Mouse (Mus musculus) midbrain, embryonic 11.5 days (tissue): ENCODE data around the gene Disp1. TPM values are rescaled to one million over a fixed set of nuclear protein-coding genes. Genes with fewer than 3 reads are reported as not detected.

ENCODE experiments used
- ATAC-seq: fragments of 200-750 bp; cut with Nextera tagmentation; 2 replicates; pipeline ENCODE4 v1.8.0; 2017; ENCODE audit warnings: moderate TSS enrichment, moderate library complexity; ENCODE audit not compliant: low FRiP score
- DNase-seq: peaks from one replicate; pipeline ENCODE4 v3.0.0; 2015; ENCODE audit warnings: low spot score; ENCODE audit errors: missing footprints
- H3K27ac ChIP-seq: fragments of 300-500 bp; sonication (generic); 2 replicates; pipeline ENCODE4 v1.5.1; 2014; ENCODE audit warnings: low read depth, low read length
- H3K27me3 ChIP-seq: fragments of 300-500 bp; sonication (generic); 2 replicates; pipeline ENCODE4 v1.6.1; 2014; ENCODE audit warnings: mild to moderate bottlenecking, low read length, moderate library complexity, mixed read lengths; ENCODE audit not compliant: control insufficient read depth, insufficient read depth
- H3K36me3 ChIP-seq: fragments of 300-500 bp; sonication (generic); 2 replicates; pipeline ENCODE4 v1.6.1; 2014; ENCODE audit warnings: mild to moderate bottlenecking, low read length, moderate library complexity, mixed read lengths; ENCODE audit not compliant: control insufficient read depth, insufficient read depth
- H3K4me1 ChIP-seq: fragments of 300-500 bp; sonication (generic); 2 replicates; pipeline ENCODE4 v1.6.1; 2014; ENCODE audit warnings: low read length; ENCODE audit not compliant: control insufficient read depth, insufficient read depth
- H3K4me2 ChIP-seq: fragments of 300-500 bp; sonication (generic); 2 replicates; pipeline ENCODE4 v1.6.1; 2014; ENCODE audit warnings: mild to moderate bottlenecking, moderate library complexity
- H3K4me3 ChIP-seq: fragments of 300-500 bp; sonication (generic); 2 replicates; pipeline ENCODE4 v1.5.1; 2014; ENCODE audit warnings: low read depth, low read length
- H3K9ac ChIP-seq: fragments of 300-500 bp; sonication (generic); 2 replicates; pipeline ENCODE4 v1.6.1; 2014; ENCODE audit warnings: low read length
- H3K9me3 ChIP-seq: fragments of 300-500 bp; sonication (generic); 2 replicates; pipeline ENCODE4 v1.6.1; 2016; ENCODE audit warnings: low read length; ENCODE audit not compliant: control insufficient read depth
- WGBS: fragments of 180-500 bp; shearing (Covaris S2); extraction: QIAGEN DNeasy Blood & Tissue Kit; methylation state at CpG from one replicate; pipeline ENCODE4 v1.1.7; 2014; 5-methylcytosine and 5-hydroxymethylcytosine counted together
- polyA plus RNA-seq: library from polyadenylated mRNA; unstranded; fragments of >200 nt; fragmentation: Nextera tagmentation; extraction: Ambion mirVana; gene quantifications from 2 replicates; pipeline ENCODE4 v1.2.1, GENCODE M21; 2014

Gene Disp1
- polyA plus RNA-seq, 1 experiment from 2014 or later = 8.8 TPM

DNA sequence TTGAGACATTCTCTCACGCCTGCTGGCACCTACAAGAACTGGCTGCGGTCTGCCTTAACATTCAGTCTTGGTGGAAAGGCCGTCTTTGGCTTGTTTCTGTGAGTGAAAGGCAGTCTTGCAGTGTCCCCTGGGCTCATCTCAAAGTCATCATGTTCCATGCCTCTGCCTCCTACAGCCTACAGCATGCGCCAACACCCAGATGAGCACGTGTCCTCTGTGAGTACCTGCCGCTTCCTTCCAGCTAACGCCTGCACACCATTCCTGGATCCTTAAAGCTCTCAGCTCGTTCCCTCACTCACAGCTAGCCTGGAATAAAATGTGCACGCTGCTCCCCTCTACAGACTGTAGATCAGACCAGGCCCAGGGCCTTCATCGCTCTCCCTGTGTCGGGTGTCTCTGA is 60.3 kb downstream of the Disp1 start:
- ATAC-seq = no peak
- Histone ChIP-seq H3K9ac (no peak overlapping the region), H3K9me3 (no peaks in the 10 kb centered on the region)

DNA sequence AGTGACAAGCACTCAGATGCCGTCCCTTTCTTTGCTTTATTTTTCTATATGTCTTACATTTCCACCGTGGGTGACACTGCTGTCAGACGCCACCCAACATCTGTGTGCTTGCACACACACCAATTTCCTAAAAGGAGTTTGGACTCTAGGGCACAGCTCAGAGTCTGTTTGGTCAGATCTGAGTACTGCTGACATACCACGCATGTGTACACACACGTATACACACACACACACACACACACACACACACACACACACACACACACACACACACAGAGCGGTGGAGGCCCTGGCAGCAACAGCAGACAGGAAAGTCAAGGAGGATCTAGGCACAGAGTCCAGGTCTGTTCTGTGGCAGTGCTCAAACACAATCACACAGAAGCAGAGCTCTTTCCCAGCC is 61.1 kb downstream of the Disp1 start:
- Histone ChIP-seq H3K4me2 (no peak overlapping the region), H3K27ac (no peak overlapping the region), H3K36me3 (no peaks in the 10 kb centered on the region), H3K9me3 (no peaks in the 10 kb centered on the region), H3K27me3 (no peaks in the 10 kb centered on the region), H3K4me3 (no peak overlapping the region), H3K4me1 (no peaks in the 10 kb centered on the region; the same call in 1 of the 2 replicates), H3K9ac (no peak overlapping the region)
- ATAC-seq = no peak
- DNase-seq = peak; percentile 10
- WGBS = 93% methylated on average over 6 of the region's 6 CpGs

More for the DNA sequence above, 60.3 kb downstream of the Disp1 start:
- H3K4me3 ChIP-seq = no peak overlapping the region
- peak; percentile 14 for DNase-seq
- H3K4me1 ChIP-seq = no peaks in the 10 kb centered on the region; the same call in 1 of the 2 replicates
- no peaks in the 10 kb centered on the region for H3K36me3 ChIP-seq
- 92% methylated on average over 11 of the region's 11 CpGs for WGBS
- H3K27me3 ChIP-seq = no peaks in the 10 kb centered on the region
- H3K27ac ChIP-seq = no peak overlapping the region
- no peak overlapping the region for H3K4me2 ChIP-seq

DNA sequence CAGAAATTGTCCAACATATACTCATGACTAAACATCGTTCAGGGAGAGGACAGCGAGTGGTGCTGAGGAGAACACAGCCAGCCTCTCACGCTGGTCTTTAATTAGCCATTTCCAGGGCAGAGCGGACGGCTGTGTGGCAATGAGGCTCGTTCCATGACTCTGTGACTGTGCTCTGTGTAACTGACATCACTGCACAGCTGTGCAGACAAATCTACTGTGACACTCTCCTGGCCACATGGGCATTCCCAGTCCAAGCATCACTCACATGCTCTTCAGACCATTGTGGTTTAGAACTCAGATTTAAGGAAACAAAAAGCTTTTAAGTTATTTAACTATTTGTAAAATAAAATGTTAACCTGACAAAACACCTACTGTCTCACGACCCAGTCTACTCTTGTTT is 62.1 kb downstream of the Disp1 start:
- no peak for ATAC-seq
- Histone ChIP-seq H3K9me3 (no peaks in the 10 kb centered on the region), H3K27me3 (no peaks in the 10 kb centered on the region), H3K4me1 (peaks cover 7% of the 10 kb centered on the region), H3K36me3 (no peaks in the 10 kb centered on the region), H3K9ac (no peak overlapping the region), H3K27ac (no peak overlapping the region), H3K4me2 (no peak overlapping the region), H3K4me3 (no peak overlapping the region)
- peak; percentile 37 for DNase-seq
- WGBS = 86% methylated on average over 7 of the region's 7 CpGs

DNA sequence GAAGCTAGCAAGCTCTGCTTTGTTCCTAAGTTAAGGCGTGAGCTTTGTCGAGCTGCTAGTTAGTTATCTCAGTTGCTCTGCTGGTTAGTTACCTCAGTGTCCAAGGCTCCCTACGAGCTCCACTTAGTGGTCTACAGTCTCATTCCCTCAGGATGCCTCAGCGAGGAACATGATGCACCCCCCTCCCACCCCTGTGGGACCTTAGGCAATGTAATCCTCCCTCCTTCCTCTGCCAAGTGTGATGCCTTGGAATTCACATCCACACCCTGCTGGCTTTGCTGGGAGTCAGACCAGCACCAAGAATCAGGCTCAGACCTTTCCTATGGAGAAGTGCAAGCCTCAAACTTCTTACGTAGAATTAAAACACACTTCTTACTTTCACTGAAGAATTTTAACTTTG is 65.7 kb downstream of the Disp1 start:
- H3K4me3 ChIP-seq = no peak overlapping the region
- no peaks in the 10 kb centered on the region for H3K36me3 ChIP-seq
- ATAC-seq (no peak), DNase-seq (no peak)
- peaks cover 10% of the 10 kb centered on the region for H3K4me1 ChIP-seq
- H3K9ac ChIP-seq = no peak overlapping the region
- H3K27ac ChIP-seq = no peak overlapping the region
- 78% methylated on average over 5 of the region's 5 CpGs for WGBS
- no peaks in the 10 kb centered on the region for H3K9me3 ChIP-seq
- H3K27me3 ChIP-seq = no peaks in the 10 kb centered on the region
- no peak overlapping the region for H3K4me2 ChIP-seq

GRCm38 (mm10) chr1:183154296-183155204 is 66.8 kb downstream of the Disp1 start:
- WGBS = 42% methylated on average over 7 of the region's 7 CpGs
- Histone ChIP-seq H3K9ac (no peak overlapping the region), H3K4me1 (peaks cover 20% of the 10 kb centered on the region), H3K27ac (no peak overlapping the region), H3K4me3 (no peak overlapping the region), H3K27me3 (no peaks in the 10 kb centered on the region), H3K4me2 (no peak overlapping the region), H3K9me3 (no peaks in the 10 kb centered on the region), H3K36me3 (no peaks in the 10 kb centered on the region)
- DNase-seq = peak; percentile 79
- ATAC-seq = no peak

DNA sequence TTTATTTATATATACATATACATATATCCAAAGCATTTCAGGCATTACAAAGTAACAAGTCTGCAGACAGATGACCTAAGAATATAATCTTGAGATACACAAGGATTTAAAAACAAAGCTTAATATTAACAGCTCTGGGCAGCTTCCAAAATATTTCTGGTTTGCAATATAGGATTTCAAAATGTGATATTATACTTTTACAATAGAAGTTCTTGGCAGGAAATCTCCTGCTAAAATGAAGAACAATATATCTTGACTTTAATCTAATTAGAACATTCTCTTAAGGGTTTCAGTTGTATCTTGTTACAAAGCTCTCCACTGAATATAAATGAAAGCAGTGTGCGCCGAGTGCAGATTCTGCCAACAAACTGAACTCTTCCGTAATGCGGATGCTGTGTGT is 68.0 kb downstream of the Disp1 start:
- no peaks in the 10 kb centered on the region for H3K9me3 ChIP-seq
- H3K36me3 ChIP-seq = no peaks in the 10 kb centered on the region
- no peak overlapping the region for H3K4me3 ChIP-seq
- peaks cover 22% of the 10 kb centered on the region for H3K4me1 ChIP-seq
- DNase-seq = no peak
- H3K4me2 ChIP-seq = no peak overlapping the region
- no peak overlapping the region for H3K9ac ChIP-seq
- no peak overlapping the region for H3K27ac ChIP-seq
- H3K27me3 ChIP-seq = no peaks in the 10 kb centered on the region
- ATAC-seq = no peak
- WGBS = 97% methylated on average over 4 of the region's 4 CpGs

DNA sequence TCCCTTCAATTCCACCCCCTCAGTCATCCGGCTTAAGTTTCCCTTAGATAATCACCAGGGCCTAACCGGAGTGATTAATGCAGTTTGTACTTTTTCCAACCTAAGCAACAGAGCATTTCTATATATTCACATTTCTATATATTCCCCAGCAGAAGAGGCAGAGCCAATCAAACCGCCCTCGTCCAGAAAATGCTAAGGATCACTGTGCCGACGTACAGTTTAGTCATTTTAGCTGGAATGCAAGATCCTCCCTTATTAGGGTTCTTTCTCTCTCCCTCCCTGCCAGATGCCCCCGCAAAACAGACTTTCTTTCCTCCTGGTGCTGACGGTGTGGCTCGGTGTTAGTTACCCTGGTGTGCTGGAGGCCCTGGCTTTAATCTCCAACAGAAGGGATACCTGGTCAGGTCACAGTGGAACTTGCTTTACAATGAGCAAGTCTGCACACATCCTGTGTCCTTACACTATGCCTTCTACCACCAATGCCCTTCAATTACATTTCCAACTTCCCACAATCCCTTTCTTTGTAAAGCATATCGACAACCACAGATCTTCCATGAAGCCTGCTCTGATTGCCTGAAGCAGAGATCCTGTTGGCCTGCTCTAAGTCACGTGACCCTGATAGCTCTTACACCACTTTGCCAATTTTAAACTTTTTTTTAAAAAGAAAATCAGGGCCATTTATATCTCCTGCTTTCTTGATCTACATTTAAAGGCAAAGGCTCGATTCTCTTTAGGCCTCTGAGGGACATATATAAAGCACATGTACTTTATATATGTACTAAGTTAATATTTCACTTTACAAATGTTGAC is 69.6 kb downstream of the Disp1 start:
- H3K4me2 ChIP-seq = no peak overlapping the region
- DNase-seq (peak; percentile 83), ATAC-seq (no peak)
- no peak overlapping the region for H3K27ac ChIP-seq
- H3K27me3 ChIP-seq = no peaks in the 10 kb centered on the region
- H3K9me3 ChIP-seq = no peaks in the 10 kb centered on the region
- peaks cover 29% of the 10 kb centered on the region for H3K4me1 ChIP-seq
- H3K9ac ChIP-seq = no peak overlapping the region
- WGBS = 80% methylated on average over 12 of the region's 12 CpGs
- H3K36me3 ChIP-seq = no peaks in the 10 kb centered on the region
- no peak overlapping the region for H3K4me3 ChIP-seq

- peak overlapping the region; percentile 39; the same call in 1 of the 2 replicates for H3K9ac ChIP-seq
- H3K4me2 ChIP-seq = no peak overlapping the region
- 36% methylated on average over 12 of the region's 12 CpGs for WGBS
These were observed 70.9 kb downstream of the Disp1 start for GRCm38 (mm10) chr1:183150379-183150840.

More at GRCm38 (mm10) chr1:183150379-183150840, 70.9 kb downstream of the Disp1 start:
- Histone ChIP-seq H3K9me3 (no peaks in the 10 kb centered on the region), H3K27me3 (no peaks in the 10 kb centered on the region), H3K4me3 (no peak overlapping the region), H3K27ac (0 out of 2 replicates have a peak overlapping the region, but pooled peaks have one; percentile 40), H3K4me1 (peaks cover 30% of the 10 kb centered on the region), H3K36me3 (no peaks in the 10 kb centered on the region)
- DNase-seq (peak; percentile 91), ATAC-seq (peak; percentile 75)
